Mouse (Mus musculus): ENCODE measurements around the gene Crybb1.

Crybb1 gene

GRCm38 (mm10) chr5:112255426-112255825 is at the start of gene Crybb1:
Gene Crybb1 (plus strand): TSS chr5:112255815.
- DNase-seq (ENCODE audit: low spot score), result no peak

- DNase-seq (ENCODE audit: low spot score), result no peak
Observed at GRCm38 (mm10) chr5:112206543-112207255, 48.9 kb upstream of the Crybb1 start.

- DNase-seq (ENCODE audit: low spot score), result no peak
Observed at GRCm38 (mm10) chr5:112208321-112208720, 47.3 kb upstream of the Crybb1 start.

DNA sequence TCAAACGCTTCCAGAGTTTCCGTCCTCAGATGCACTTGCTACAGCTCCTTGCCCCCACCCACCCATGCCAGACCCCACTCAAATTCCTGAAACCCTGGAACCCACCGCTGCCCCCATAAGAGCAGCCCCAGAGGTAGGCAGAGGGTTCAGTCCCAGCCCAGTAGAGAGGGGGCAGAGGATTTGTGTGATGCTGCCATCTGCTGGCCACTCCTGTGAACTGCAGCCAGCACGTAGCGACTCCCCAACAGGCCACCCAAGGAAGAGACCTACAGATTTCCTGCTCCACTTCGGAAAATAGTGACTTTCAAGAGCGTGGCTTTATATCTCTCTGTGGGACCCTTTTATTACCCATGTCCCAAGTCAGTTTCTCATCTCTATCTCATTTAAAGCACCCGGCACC is 45.5 kb upstream of the Crybb1 start:
- DNase-seq (ENCODE audit: low spot score), result peak; percentile 45

DNA sequence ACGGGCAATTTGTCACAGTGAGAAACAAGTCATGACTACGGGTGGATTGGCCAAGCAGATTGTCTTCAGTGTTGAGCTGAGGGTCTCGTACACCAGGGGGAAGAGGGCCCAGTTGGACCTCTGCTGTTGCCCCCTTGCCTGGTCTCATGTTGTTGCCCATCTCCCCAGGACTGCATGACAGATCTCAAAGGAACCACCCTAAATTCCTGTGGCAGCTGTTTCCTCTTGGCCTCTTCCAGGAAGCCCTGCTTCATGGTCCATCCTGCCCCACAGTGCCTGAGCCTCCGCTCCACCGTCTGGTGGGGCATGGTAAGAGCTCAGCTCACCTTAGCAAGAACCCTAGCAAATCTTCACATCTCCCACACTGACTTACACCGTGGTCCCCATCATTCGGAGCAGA is 43.7 kb upstream of the Crybb1 start:
- no peak for DNase-seq (ENCODE audit: low spot score)

- DNase-seq (ENCODE audit: low spot score), result no peak
Observed at GRCm38 (mm10) chr5:112212711-112213264, 42.8 kb upstream of the Crybb1 start.

DNA sequence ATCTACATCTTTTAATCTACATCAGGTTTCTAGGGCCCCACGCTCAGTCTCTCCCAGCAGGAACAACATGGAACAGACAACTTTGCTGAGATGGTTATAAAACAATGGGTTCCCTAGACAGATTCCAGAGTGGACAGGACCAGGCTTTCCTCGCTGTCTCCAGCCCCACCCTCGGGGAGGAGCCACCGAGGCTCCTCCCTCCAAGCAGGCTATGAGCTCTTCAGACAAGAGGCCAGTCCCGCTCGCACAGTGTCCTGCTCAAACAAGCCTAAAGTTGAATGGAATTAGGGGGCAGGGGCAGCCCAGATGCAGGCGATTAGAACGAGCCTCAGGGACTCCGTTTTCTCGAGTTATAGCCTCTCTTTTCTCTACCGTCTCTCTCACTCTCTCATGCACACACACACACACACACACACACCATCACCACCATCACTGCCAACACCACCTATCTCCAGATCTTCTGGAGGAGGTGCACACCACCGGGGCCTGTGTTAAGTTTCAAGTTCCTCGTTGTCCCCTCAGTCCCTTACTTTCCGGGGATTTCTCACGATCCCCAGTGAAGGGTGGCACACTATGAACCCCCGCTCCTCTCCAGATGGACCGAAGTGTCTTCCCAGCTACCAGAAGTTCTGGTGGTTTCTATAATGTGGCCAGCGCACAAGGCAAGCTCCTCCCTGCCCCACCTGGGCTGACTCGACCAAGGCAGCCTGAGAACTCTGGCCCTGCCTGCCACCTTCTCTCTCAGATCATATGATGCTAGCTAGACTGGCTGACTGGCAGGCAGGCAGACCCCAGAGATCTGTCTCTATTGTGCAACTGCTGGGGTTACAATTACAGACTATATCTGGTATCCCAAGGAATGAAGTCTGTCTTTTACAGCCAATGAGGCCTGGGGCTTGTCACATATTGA is 42.0 kb upstream of the Crybb1 start:
- DNase-seq (ENCODE audit: low spot score), result no peak

DNA sequence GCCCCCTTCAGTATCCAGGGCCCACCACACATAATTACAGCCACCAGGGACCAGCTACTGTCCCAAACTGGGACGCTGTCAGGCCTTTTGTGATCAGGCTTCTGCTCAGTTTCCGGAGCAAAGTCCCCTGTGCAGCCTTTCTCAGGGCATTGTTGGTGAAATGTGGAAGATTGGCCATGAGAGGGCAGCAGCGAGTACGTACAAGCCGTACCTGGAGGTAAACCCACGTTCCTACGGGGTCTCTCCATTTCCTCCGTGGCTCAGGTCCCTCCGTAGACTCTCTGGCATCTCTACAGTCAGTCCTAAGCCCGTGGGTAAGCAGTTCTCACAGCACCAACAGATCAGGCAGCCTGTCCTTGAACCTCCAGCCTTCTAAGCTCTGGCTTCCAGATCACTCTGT is 41.2 kb upstream of the Crybb1 start:
- peak; percentile 64 for DNase-seq (ENCODE audit: low spot score)

DNA sequence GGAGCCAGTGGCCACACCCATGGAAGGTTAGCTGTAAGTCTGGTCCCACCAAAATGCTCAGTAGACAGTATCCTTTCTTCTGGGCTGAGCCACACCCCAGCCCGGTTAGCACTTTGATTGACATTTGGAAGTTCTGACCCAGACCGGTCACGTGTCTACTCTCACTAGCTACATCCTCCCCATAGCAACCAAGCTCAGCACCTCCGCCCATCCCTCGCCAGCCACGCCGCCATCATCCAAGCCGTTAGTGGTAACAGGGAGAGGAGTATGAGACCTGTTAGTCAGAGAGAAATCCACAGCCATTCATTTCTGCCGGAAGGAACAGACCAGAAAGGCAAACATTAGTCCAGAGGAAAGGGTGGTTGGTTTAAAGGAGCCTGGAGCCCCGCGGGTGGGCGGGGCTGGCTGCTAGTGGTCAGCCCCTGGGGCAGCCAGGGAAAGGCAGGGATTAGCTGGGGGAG is 40.3 kb upstream of the Crybb1 start:
- DNase-seq (ENCODE audit: low spot score), result no peak

GRCm38 (mm10) chr5:112215801-112216251 is 39.8 kb upstream of the Crybb1 start:
- no peak for DNase-seq (ENCODE audit: low spot score)

- no peak for DNase-seq (ENCODE audit: low spot score)
Observed at GRCm38 (mm10) chr5:112216335-112216734, 39.3 kb upstream of the Crybb1 start.

GRCm38 (mm10) chr5:112217031-112217430 is 38.6 kb upstream of the Crybb1 start:
- DNase-seq (ENCODE audit: low spot score), result no peak

- no peak for DNase-seq (ENCODE audit: low spot score)
Observed at GRCm38 (mm10) chr5:112218679-112219078, 36.9 kb upstream of the Crybb1 start.

DNA sequence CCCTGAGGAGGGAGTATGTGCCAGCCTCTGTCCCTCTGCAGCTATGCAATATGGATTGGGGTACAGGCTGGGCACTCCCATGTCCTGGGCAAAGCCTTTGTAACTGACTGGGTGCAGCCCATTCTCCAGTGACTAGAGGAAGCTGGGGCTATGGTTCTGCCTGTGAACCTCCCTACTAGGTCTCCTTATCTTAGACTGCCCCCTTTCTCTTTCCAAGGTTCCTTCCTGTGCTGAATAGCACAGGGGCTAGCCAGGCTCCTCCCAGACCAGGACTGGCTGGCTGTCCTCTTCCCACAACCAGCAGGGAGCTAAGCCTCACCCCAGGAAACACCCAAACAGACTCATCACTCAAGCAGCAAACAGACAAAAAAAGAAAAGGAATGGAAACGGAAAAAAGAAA is 36.2 kb upstream of the Crybb1 start:
- DNase-seq (ENCODE audit: low spot score), result no peak

DNA sequence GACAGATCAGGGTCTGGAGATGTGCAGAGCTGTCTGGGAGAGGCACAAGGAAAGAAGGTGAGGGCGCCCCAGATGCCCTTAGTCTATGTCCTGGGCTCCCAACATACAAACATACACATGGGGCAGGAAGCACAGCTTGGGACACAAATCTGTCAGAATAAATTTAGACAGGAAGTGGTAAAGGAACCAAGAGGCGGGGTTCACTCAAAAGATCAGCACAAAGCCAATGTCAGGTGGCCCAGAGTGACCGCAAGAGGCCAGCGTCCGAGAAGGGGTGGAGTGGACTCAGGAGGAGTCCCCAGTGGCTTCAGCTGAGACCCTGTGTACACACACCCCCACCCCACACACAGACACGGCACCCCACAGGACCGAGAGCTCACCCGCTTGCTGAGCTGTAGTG is 35.4 kb upstream of the Crybb1 start:
- DNase-seq (ENCODE audit: low spot score), result peak; percentile 31

DNA sequence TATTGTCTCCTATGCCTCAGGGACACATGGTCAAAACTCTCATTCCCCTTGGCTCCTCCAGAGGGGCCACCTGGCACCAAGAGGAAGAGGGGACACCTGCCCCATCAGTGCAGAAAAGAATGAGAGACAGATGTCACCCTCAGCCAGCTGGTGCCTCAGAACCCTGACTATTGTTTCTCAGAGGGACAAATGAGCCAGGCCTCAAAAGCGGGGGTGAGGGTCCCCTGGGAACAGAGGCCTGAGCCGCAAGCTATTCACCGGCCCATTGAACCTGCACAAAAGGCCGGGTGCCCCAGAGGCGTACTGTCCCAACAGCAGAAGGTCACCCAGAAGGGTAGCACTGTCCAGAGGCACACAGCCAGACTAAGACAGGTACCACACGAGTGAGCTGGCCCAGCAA is 30.0 kb upstream of the Crybb1 start:
- no peak for DNase-seq (ENCODE audit: low spot score)

DNA sequence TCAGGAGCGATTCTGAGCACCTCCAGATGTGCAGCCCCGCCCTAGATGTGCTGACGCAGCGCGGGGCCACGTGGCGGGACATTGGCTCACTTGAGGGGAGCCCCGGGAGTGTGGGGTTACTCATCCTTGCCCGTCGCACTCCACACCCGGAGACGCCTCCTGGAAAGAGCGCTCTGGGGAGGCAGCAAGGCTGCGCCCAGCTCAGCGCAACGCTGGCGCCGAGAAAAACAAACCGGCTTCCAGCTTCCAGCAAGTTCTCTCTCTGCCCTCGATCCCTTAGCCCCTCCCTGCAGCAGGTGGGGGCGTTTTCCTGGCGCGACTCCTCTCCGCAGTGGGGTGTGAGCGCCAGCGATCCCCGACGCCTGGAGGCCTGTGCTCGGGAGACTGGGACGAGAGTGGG is 28.3 kb upstream of the Crybb1 start:
- DNase-seq (ENCODE audit: low spot score), result no peak

DNA sequence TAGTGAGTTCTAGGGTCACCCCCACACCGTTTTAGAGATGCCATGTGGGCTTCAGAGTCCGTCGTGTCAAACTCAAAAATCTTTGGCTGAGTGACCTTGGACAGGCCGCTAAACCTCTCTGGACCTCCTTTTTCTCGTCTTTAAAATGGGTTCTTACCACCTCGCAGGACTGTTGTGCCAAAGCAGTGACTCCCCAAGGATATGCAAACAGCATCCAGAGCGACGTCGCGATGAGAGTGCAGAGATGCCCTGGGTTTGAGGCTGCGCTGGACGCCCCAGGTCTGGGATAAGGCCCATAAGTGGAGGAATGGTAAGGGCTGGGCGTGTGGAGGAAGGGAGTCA is 27.7 kb upstream of the Crybb1 start:
- no peak for DNase-seq (ENCODE audit: low spot score)

GRCm38 (mm10) chr5:112228240-112229076 is 27.2 kb upstream of the Crybb1 start:
- no peak for DNase-seq (ENCODE audit: low spot score)

DNA sequence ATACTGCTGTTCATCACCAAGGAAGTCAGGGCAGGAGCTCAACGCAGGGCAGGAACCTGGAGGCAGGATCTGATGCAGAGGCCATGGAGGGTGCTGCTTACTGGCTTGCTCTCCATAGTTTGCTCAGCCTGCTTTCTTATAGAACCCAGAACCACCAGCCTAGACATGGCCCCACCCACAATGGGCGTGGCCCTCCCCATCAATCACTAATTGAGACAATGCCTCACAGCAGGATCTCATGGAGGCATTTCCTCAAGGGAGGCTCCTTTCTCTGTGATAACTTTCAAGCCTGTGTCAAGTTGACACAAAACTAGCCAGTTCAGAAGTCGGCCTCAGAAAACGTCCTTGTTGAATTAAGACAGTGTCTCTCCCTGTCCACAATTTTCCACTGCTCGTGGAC is 19.8 kb upstream of the Crybb1 start:
- DNase-seq (ENCODE audit: low spot score), result no peak

- no peak for DNase-seq (ENCODE audit: low spot score)
Observed at GRCm38 (mm10) chr5:112236631-112237030, 19.0 kb upstream of the Crybb1 start.

DNA sequence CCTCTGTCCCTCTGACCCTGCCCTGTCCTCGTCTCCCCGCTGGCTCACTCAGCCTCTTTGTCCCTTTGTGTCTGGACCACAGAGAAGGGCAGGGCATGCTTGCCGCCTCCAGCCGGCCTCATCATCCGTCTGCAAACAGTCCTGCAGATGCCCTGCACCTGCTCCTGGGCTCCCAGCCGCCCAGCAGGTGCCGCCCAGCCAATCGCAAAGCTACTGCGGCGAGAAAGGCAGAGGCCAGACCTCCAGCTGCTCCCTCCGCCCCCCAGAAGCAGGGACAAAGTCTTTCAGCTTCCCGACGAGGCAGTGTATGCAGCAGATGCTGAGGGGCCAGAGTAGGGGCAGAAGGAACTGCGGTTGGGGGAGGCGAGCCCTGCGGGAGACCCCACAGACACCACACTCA is 18.2 kb upstream of the Crybb1 start:
- no peak for DNase-seq (ENCODE audit: low spot score)

All from T-cell, adult 2 months (primary cell).